Mouse (Mus musculus) liver, postnatal 0 days (tissue): ENCODE results near the gene Tshz2.

Experiments
- CTCF ChIP-seq: sonication (generic); IDR thresholded peaks from 2 replicates; pipeline ENCODE4 v1.5.1; 2016; ENCODE audit warnings: antibody characterized with exemption, low read depth
- EP300 ChIP-seq: IDR thresholded peaks from 2 replicates; pipeline ENCODE4 v1.6.1; 2016; ENCODE audit warnings: antibody characterized with exemption, low read depth, mild to moderate bottlenecking

DNA sequence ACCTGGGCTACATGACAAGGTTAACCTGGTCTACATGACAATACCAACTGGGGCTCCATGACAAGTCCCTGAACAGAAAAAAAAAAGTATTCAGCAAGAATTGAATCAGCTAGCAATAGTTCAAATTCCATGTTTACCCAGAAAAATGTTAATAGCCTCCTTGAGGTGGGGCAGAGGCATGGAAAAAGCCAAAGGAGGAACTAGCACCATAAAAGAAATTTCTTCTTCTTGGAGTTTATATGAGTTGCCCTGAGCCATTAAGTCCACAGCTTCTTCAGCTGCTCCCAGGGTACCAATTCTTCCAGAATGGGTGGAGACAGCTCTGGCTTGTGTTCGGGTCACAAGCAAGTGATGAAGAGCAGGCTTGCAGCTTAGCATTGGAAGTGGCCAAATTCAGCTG, 20.5 kb downstream of the Tshz2 start:
- TF ChIP-seq EP300 (no peak), CTCF (no peak)
